Mouse (Mus musculus) c-Kit-negative CD71-positive TER-119-positive erythroid progenitor cells, embryonic 14.5 days (primary cell): ENCODE measurements around the gene Rbms3.

Source experiments
- DNase-seq: peaks from one replicate; pipeline ENCODE4 v3.0.0-alpha.2; 2013; ENCODE audit warnings: low read depth, low spot score

The Rbms3 gene

DNA sequence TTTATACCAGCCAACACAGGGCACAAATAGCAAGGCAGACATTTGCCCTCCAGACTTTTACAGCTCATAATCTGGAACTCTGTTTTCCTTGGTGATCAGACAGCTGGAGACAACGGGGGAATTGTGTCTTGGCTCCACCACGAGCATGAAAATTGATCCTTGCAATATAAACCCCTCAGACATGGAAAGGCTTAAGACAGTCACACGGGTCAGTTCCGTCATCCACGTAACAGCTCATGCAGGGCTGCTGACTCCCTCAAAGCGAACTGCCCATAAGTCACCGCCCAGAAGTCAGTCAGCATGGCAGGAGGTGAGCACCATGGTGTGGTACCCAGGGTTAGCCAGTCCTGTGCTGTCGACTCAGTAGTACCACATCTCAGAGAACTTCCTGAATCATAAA, 794.8 kb downstream of the Rbms3 start:
- no peak for DNase-seq

DNA sequence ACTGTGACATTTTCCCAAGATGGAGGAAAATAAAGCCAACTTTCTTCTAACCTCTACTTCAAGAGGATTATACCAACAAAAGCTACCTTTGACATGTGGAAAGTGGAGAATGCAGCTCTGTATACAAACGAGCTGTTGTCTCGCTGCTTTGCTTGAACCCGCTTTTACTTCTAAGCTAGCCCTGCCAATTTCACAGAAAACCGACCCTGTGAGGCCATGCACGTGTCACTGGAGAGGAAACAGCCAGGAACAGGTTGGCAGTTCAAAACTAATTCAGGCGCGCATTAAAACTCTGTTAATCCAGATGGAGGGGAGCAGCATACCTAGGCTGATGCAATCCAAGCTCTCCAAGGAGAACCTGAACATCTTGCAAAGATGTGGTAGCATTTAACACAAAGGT, 796.0 kb downstream of the Rbms3 start:
- no peak for DNase-seq

DNA sequence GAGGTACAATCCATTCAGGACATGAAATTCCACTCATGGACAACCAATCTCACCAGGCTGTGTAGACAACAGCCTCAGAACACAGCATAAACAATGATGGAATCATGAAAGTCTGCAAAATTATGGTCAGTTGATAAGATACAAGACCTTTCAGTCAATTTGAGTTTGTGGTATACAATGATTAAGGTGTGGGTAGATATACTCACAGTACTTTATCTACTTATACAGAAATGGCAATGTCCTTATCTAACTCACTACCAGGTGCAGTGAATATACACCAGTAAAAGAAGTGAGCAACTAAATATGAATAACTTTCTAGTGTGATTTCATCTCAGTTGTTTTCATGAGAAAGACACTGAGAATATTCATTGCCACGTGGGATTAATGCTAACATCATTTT, 796.9 kb downstream of the Rbms3 start:
- DNase-seq, result no peak

DNA sequence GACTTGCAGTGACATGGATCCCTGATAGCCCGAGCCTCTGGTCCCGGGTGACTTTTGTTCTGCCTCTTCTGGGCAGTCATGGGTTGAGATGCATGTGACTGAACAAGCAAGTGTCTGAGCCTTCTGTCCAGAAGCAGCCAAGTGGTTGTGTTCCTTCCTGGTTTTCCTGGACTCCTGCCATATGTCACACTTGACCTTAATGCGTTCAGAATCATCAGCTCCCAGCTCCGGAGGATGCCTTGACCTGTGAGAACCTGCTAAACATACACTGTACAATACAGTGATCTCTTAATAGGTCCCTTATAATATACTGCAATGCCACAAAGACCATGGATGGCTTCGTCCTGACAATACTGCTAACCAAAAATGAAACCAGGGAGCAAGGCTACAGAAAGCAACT, 798.3 kb downstream of the Rbms3 start:
- no peak for DNase-seq

DNA sequence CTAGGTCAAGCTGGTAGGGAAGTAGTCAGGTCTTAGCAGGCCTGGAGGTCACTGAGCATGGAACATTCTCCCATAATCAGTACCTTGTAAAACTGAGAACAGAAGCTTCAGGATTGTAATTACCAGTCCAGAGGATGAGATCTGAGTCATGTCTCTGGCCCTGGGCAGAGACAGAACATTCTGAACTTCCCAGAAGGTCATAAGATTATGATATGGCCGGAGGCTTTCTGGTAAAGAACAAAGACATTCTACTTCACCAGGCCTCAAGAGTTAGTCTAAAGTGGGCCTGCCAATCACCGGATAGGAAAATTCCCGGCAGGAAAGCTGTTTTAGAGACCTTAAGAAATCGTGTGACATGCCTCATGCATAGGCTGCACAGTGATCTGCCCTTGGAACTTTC, 799.8 kb downstream of the Rbms3 start:
- no peak for DNase-seq

DNA sequence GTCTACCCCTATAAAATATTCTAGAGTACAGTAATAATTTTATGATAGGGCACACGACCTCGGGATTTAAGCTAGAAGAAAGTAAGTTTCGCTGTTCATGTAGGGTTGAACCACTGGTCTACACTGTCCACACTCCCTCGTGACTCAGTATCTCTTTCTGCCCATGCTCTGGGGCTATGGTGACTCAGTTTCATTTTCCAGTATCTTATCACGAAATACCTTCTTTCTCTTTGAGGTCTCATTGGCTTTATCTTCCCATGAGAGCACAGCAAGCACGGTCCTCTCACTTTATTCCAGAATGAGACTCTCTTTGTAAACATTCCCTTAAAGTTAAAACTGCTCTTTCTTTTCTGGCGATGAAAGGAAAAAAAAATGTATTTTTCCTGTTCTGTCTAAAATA, 808.1 kb downstream of the Rbms3 start:
- no peak for DNase-seq

DNA sequence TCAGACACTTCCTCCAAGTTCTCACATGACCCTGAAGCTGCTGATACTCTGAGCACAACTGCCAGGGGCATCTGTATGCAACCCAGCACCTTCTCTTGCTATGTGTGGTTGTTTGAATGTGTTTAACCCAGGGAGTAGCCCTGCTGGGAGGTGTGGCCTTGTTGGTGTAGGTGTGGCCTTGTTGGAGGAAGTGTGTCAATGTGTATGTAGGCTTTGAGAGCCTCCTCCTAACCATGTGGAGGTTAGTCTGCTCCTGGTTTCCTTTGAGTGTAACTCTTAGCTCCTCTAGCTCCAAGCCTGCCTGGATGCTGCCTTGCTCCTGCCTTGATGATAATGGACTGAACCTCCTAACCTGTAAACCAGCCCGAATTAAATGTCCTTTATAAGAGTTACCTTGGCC, 812.5 kb downstream of the Rbms3 start:
- DNase-seq, result no peak

DNA sequence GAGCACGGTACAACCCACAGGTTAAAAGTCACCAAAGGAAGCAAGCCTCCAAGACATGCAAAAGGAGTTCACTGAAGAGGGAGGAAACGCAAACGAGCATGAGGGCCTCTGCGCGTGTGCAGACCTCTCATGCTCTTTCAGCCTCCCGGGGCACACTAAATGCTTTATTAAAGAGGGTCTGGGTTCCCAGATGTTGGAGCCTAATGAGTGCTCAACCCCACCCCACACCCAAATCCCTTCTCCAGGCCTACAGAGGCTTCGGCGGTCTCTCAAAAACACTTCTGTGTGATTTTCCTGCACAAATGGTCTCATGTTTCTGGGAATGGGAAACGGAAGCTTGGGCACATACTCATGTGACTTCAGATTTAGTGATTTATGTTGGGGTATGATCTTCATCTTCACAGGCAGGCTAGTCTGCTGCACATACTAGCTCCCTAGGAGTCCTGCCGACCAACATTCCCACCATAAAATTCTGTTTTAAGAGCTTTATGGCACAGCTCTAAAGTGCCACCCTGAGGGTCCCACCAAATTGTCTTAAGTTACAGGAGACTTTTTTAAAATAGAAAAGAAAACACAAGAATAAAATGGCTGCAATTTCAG, 815.1 kb downstream of the Rbms3 start:
- no peak for DNase-seq

DNA sequence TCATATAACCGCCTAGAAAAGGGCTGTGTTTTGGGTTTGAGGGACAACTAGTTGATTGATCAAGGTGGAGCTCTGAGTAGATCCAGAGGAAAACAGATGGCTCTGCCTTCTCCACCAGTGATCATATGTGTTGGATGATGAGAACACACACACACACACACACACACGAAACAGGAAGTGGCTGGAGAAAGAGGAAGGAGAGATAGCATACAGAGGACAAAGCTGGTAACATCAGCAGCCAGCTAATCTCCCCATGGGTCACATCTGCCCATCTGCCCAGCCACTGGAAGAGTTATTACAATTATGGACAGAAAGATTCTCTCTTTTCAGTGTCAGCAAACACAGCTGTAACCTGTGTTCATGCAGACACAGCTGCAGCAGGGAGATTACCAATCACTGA, 816.3 kb downstream of the Rbms3 start:
- DNase-seq, result no peak

DNA sequence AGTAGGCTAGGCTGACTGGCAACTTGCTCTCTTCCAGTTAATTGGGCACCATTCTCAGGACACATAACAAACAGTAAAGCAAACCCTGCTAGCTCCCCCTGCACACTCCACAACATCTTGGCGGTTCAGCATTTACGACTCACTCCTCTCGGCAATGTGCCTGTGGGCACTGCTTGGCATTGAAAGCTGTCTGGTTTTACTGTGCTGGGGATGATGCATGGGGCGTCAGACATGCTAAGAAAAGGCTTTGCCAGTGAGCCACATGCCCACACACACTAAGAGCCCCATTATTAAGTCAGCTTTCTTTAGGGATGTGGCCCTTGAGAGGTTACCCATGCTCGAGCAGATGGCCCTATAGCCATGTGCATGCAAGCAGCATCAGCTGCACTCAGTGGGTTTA, 820.5 kb downstream of the Rbms3 start:
- no peak for DNase-seq

DNA sequence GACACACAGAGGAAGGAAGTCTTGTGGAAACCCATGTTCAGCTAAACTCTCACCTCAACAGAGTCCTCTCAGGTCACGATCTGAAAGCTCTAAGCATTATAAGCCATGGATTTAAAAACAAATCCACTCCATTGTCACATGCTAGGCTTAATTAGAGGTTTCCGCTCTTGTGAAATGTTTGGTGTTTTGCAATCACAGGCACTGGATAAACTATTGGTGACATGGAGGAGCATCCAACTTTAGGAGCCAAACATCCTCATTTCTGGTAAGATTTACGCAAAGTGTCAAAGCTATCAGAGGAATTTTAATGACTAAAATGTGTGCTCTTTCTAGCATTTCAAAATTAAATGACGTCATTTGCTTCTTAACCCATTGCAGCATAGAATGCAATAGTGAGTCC, 821.3 kb downstream of the Rbms3 start:
- no peak for DNase-seq

DNA sequence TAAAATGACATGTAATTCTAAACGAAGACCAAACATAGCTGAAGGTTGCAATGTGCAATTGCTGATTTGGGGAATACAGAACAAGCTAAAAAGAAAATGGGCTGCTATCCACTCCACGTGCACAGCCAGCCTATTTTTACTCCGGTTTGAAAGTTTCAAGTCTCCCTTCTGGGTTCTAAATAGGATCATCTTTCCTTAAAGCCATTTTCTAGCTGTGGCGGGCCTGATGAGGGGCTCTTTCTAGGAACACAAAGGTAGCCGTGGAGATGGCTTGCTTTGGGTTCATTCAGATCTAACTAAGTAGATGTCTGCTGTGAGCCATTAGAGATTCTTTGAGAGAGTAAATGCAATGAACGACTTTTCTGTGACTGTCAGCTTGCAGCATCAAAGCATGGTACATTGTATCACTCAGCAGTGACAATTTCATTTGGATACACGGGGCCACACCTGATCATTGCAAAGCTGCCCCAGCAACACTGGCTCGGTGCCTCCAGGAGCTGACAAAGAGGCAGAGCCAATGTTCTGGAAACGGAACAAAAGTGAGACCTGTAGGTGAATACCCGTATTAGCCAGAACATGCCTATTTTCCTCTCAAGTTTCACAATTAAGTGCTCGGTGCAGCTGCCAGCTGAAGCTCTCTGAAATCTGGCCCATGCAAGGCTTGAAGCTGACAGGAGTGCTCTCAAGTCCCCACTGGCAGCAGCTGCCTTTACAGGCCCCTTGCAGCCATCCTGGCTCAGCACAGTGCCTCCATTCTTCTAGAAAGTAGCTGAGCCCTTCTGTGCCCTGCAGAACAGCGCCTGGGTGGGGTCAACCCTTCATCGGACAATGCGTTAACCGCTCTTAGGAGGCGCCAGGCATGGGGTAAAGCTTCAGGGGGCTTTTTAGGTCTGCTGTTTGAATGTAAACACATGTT, 822.3 kb downstream of the Rbms3 start:
- DNase-seq, result no peak

DNA sequence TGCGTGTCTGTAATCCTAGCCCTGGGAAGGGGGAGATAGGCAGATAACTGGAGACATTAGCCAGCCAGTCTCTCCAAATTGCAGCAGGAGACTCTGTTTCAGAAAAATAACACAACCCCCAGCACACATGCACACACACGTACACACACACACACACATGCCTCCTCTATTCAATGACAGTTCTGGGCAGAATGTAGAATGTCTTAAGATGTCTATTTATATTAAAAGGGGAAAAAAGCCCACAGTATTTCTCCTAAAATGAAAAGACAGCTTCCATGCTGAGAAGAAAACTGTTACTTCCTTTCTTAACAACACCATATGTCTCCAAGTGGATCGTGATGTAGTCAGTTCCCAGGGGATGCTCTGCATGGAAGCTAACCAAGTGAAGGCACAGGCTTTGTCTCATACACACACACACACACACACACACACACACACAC, 826.4 kb downstream of the Rbms3 start:
- DNase-seq, result no peak

DNA sequence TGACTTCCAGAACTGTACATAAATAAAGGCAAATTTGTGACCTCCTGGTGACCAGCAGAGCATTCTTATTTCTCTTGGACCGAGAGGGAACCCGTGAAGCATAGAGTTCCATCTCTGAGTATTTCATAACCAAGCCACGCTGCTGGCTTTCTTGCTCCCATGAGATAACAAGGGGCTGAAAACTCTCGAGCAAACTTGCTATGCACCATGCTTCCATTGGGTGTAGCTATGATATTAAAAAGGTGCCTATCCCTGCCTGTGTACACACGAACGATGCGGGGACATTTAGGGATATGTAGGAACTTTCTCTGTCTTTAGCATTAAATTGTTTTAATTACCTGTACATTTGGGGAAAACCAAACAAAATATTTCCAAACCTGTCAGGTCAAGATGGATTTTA, 827.1 kb downstream of the Rbms3 start:
- no peak for DNase-seq

DNA sequence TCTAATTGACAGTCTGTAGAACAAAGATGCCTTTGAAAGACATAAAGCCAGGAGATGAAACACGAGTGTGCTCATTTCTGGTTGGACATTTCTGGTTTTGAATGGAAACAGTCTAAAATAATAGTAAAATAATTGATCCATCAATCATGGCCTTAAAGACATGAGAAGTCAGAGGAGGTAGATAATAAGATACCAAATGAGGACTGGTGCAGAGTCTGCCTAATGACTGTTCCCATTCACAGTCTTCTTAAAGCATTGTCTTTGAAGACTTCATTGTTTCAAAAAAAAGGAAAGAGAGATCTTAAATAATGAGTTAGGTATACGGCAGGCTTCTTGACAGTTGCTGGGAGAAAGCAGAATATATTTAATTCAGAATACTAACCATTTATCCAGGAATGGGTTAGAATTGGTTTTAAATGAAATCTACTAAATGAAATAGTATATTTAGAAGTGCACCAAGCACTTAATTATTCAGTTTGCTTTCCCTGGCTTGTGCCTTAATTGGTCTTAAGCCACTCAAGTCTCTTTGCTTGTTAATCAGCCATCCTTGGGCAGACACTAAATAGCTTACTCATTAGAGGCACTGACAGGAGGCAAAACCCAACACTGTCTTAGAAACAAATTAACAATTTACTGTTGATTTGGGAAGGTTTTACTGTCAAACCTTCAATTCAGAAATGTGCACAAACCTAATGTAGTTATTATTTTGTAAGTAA, 834.3 kb downstream of the Rbms3 start:
- DNase-seq, result no peak

DNA sequence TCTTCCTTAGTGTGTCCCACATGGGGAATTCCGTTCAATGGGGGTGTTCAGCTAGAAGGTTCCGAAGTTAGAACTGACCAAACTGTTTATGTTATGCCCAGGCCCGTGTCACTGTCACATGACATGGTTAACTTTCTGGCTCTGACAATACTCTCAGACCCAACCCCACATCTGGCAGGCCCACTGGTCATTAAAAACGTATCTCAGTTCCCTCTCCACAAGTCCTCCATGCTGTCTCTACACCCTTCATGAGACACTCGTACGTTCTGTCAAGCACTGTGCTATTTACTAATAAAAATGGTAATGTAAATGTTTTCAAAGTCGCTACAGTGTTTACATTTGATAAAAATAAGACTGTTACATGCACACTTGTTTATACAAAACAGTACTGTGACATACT, 837.9 kb downstream of the Rbms3 start:
- no peak for DNase-seq

DNA sequence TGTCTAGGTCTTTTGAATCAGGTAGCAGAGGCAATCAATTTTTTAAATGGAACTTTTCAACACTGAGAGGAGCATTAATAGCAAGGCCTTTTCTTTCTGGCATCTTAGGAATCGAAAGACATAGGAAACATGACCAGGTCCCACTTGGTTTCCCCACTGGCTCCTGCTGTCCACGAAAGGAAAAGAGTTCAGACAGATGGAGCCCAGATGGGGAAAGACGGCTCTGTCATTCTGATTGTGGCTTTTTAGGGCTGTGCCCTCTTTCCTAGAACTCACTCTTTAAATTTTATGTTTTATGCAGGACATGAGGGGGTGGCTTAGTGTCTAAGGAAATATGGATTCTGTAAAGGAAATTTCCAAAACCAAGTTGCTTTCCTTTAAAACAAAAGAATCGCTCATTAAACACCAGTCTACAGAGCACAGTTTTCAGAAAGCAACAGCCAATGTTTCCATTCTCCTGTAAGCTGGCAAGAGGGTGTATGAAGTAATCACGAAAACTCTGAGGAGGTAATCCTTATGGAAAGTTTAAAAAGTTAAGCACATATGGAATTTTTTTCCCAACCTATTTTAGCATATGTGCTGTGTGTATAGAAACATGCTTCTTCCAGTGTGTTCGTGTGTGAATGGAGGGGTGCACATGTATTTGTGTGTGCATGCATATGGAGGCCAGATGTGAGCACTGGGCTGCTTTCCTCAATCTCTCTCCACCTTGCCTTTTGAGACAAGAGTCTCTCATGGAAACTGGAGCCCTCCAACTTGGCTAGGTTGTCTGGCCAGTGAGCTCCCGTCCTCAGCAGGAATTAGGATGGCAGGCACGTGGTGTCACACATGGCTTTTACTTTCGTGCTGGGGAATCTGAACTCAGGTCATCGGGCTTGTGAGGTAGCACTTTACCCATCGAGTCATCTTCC, 843.3 kb downstream of the Rbms3 start:
- DNase-seq, result no peak

DNA sequence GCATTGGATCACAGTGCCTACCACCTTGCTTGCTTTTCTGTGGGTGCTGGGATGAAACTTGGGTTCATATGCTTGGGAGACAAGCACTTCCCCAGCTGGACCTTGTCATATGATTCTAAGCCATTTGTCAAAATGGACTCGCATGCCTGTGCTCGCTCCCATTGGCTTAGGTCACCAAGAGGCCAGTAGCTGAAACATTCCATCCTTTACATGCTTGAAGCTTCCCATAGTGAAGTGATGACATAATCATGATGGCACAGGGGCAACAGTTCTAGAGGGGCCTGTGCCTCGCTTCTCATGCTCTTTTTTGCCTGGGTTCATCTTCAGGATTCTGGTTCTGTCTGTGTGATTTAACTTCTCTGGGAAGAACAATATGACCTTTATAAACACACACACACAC, 857.9 kb downstream of the Rbms3 start:
- DNase-seq, result no peak

DNA sequence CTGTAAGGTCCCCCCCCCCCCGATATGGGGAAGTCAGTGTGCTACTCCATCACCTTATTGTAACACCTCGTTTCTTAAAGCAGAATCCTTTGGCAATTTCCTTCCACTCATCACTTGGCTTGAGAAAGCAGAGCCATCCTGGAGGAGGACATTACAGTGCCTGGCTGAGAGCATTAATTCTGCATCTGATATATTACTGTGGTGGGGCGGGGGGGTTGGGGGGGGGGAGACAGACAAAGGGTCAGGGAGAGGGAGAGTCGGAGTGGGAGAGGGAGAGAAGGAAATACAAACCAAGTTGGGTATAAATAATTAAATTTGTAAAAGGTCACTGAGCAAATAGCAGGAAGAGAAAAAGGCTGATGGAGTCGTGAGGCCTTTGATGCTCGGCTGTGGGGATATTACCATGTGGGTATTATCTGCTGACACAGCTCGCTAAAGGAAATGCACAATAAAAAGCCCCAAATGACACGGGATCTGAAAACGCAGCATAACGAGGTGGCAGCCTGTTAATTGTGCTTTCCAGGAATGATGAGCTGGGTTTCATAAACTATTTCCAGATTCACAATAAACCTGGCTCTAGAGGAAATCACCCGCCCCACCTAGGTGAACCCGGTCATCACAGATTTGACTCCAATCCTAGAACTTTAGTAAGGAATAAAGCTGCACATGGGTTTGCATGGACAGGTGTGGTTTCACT, 860.2 kb downstream of the Rbms3 start:
- DNase-seq, result no peak

DNA sequence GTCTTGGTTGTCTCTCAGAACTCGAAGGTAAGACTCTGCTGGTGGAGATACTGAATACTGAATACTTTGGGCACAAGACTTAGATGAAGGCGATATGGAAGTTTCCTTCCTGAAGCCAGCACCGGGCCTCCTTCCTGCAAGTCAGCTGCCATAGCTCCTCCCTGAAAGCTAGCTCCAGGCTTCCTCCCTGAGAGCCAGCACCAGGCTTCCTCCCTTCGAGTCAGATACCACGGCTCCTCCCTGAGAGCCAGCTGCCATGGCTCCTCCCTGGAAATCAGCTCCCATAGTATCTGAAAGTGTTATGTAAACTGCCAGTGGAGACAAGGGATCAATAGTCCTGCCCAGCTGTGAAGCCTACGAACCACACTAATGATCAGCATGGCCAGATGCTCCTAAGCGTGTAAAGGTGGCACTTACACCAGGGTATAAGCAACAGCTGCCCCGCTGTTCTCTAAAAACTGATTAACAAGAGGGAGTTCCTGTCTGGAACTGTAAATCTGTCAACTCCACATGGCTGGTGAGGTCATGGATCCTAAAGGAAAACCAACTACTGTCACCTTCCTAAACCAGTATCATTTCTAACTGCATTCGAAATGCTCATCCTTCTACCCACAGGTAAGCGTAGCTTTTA, 867.2 kb downstream of the Rbms3 start:
- no peak for DNase-seq
